Mouse (Mus musculus): ENCODE data around the gene Ugp2. TPM values are rescaled to one million over a fixed set of nuclear protein-coding genes. Genes with fewer than 3 reads are reported as not detected.

Ugp2 gene
- polyA plus RNA-seq, 1 experiment from 2014 or later = 82.2 TPM

GRCm38 (mm10) chr11:21325781-21326180 lies 45.2 kb downstream of the Ugp2 start:
- 97% methylated on average over 5 of the region's 5 CpGs for WGBS
- Histone ChIP-seq H3K9me3 (ENCODE audit: control insufficient read depth, low read depth, low read length) (no peaks in the 10 kb centered on the region), H3K9ac (replicated peaks; ENCODE audit: low read depth, low read length) (no peak overlapping the region), H3K27me3 (ENCODE audit: control insufficient read depth, insufficient read depth, low read length) (no peaks in the 10 kb centered on the region), H3K4me3 (ENCODE audit: low read depth, low read length) (no peak overlapping the region), H3K36me3 (ENCODE audit: control insufficient read depth, insufficient read depth, low read length) (peaks cover 46% of the 10 kb centered on the region), H3K4me1 (ENCODE audit: control insufficient read depth, insufficient read depth, low read length) (no peaks in the 10 kb centered on the region), H3K27ac (ENCODE audit: low read length) (no peak overlapping the region), H3K4me2 (replicated peaks; ENCODE audit: low read depth, low read length) (no peak overlapping the region)
- no peak for ATAC-seq (ENCODE audit: insufficient number of reproducible peaks, insufficient read depth, low FRiP score, low read depth)

- peaks cover 34% of the 10 kb centered on the region for H3K36me3 ChIP-seq (ENCODE audit: control insufficient read depth, insufficient read depth, low read length)
- H3K4me3 ChIP-seq (ENCODE audit: low read depth, low read length) = no peak overlapping the region
- no peak overlapping the region for H3K4me2 ChIP-seq (replicated peaks; ENCODE audit: low read depth, low read length)
- no peak overlapping the region for H3K27ac ChIP-seq (ENCODE audit: low read length)
- 84% methylated on average over 3 of the region's 3 CpGs for WGBS
- no peak overlapping the region for H3K9ac ChIP-seq (replicated peaks; ENCODE audit: low read depth, low read length)
- H3K27me3 ChIP-seq (ENCODE audit: control insufficient read depth, insufficient read depth, low read length) = no peaks in the 10 kb centered on the region
- ATAC-seq (ENCODE audit: insufficient number of reproducible peaks, insufficient read depth, low FRiP score, low read depth) = no peak
- no peaks in the 10 kb centered on the region for H3K9me3 ChIP-seq (ENCODE audit: control insufficient read depth, low read depth, low read length)
- H3K4me1 ChIP-seq (ENCODE audit: control insufficient read depth, insufficient read depth, low read length) = no peaks in the 10 kb centered on the region
Measured at GRCm38 (mm10) chr11:21322349-21322748, 48.7 kb downstream of the Ugp2 start.

GRCm38 (mm10) chr11:21321577-21321976 lies 49.4 kb downstream of the Ugp2 start:
- no peak overlapping the region for H3K4me3 ChIP-seq (ENCODE audit: low read depth, low read length)
- H3K4me1 ChIP-seq (ENCODE audit: control insufficient read depth, insufficient read depth, low read length) = no peaks in the 10 kb centered on the region
- no peaks in the 10 kb centered on the region for H3K9me3 ChIP-seq (ENCODE audit: control insufficient read depth, low read depth, low read length)
- H3K4me2 ChIP-seq (replicated peaks; ENCODE audit: low read depth, low read length) = no peak overlapping the region
- ATAC-seq (ENCODE audit: insufficient number of reproducible peaks, insufficient read depth, low FRiP score, low read depth) = no peak
- H3K9ac ChIP-seq (replicated peaks; ENCODE audit: low read depth, low read length) = no peak overlapping the region
- peaks cover 34% of the 10 kb centered on the region for H3K36me3 ChIP-seq (ENCODE audit: control insufficient read depth, insufficient read depth, low read length)
- no peak overlapping the region for H3K27ac ChIP-seq (ENCODE audit: low read length)
- H3K27me3 ChIP-seq (ENCODE audit: control insufficient read depth, insufficient read depth, low read length) = no peaks in the 10 kb centered on the region
- 57% methylated on average over 3 of the region's 3 CpGs for WGBS

- 68% methylated on average over 9 of the region's 9 CpGs for WGBS
- Histone ChIP-seq H3K9ac (replicated peaks; ENCODE audit: low read depth, low read length) (no peak overlapping the region), H3K27me3 (ENCODE audit: control insufficient read depth, insufficient read depth, low read length) (no peaks in the 10 kb centered on the region), H3K36me3 (ENCODE audit: control insufficient read depth, insufficient read depth, low read length) (peaks cover 13% of the 10 kb centered on the region), H3K4me1 (ENCODE audit: control insufficient read depth, insufficient read depth, low read length) (no peaks in the 10 kb centered on the region), H3K4me3 (ENCODE audit: low read depth, low read length) (no peak overlapping the region), H3K9me3 (ENCODE audit: control insufficient read depth, low read depth, low read length) (no peaks in the 10 kb centered on the region), H3K27ac (ENCODE audit: low read length) (no peak overlapping the region), H3K4me2 (replicated peaks; ENCODE audit: low read depth, low read length) (no peak overlapping the region)
- no peak for ATAC-seq (ENCODE audit: insufficient number of reproducible peaks, insufficient read depth, low FRiP score, low read depth)
Measured at GRCm38 (mm10) chr11:21313922-21314657, 56.9 kb downstream of the Ugp2 start.

GRCm38 (mm10) chr11:21309516-21309915 lies 61.5 kb downstream of the Ugp2 start:
- no peak overlapping the region for H3K4me2 ChIP-seq (replicated peaks; ENCODE audit: low read depth, low read length)
- peaks cover 15% of the 10 kb centered on the region for H3K36me3 ChIP-seq (ENCODE audit: control insufficient read depth, insufficient read depth, low read length)
- H3K9ac ChIP-seq (replicated peaks; ENCODE audit: low read depth, low read length) = no peak overlapping the region
- H3K27ac ChIP-seq (ENCODE audit: low read length) = no peak overlapping the region
- ATAC-seq (ENCODE audit: insufficient number of reproducible peaks, insufficient read depth, low FRiP score, low read depth) = no peak
- no peaks in the 10 kb centered on the region for H3K27me3 ChIP-seq (ENCODE audit: control insufficient read depth, insufficient read depth, low read length)
- no peaks in the 10 kb centered on the region for H3K4me1 ChIP-seq (ENCODE audit: control insufficient read depth, insufficient read depth, low read length)
- WGBS = 58% methylated on average over 6 of the region's 6 CpGs
- H3K9me3 ChIP-seq (ENCODE audit: control insufficient read depth, low read depth, low read length) = no peaks in the 10 kb centered on the region
- H3K4me3 ChIP-seq (ENCODE audit: low read depth, low read length) = no peak overlapping the region

GRCm38 (mm10) chr11:21308119-21308518 lies 62.9 kb downstream of the Ugp2 start:
- Histone ChIP-seq H3K4me3 (ENCODE audit: low read depth, low read length) (no peak overlapping the region), H3K9me3 (ENCODE audit: control insufficient read depth, low read depth, low read length) (no peaks in the 10 kb centered on the region), H3K4me1 (ENCODE audit: control insufficient read depth, insufficient read depth, low read length) (no peaks in the 10 kb centered on the region), H3K27me3 (ENCODE audit: control insufficient read depth, insufficient read depth, low read length) (no peaks in the 10 kb centered on the region), H3K4me2 (replicated peaks; ENCODE audit: low read depth, low read length) (no peak overlapping the region), H3K9ac (replicated peaks; ENCODE audit: low read depth, low read length) (no peak overlapping the region), H3K36me3 (ENCODE audit: control insufficient read depth, insufficient read depth, low read length) (peaks cover 14% of the 10 kb centered on the region), H3K27ac (ENCODE audit: low read length) (no peak overlapping the region)
- ATAC-seq (ENCODE audit: insufficient number of reproducible peaks, insufficient read depth, low FRiP score, low read depth) = no peak
- WGBS = 92% methylated on average over 5 of the region's 5 CpGs

GRCm38 (mm10) chr11:21307078-21307668 lies 63.8 kb downstream of the Ugp2 start:
- 76% methylated on average over 5 of the region's 5 CpGs for WGBS
- Histone ChIP-seq H3K4me3 (ENCODE audit: low read depth, low read length) (no peak overlapping the region), H3K4me1 (ENCODE audit: control insufficient read depth, insufficient read depth, low read length) (no peaks in the 10 kb centered on the region), H3K4me2 (replicated peaks; ENCODE audit: low read depth, low read length) (no peak overlapping the region), H3K9me3 (ENCODE audit: control insufficient read depth, low read depth, low read length) (no peaks in the 10 kb centered on the region), H3K9ac (replicated peaks; ENCODE audit: low read depth, low read length) (no peak overlapping the region), H3K27ac (ENCODE audit: low read length) (no peak overlapping the region), H3K36me3 (ENCODE audit: control insufficient read depth, insufficient read depth, low read length) (peaks cover 13% of the 10 kb centered on the region), H3K27me3 (ENCODE audit: control insufficient read depth, insufficient read depth, low read length) (no peaks in the 10 kb centered on the region)
- no peak for ATAC-seq (ENCODE audit: insufficient number of reproducible peaks, insufficient read depth, low FRiP score, low read depth)

- Histone ChIP-seq H3K36me3 (ENCODE audit: control insufficient read depth, insufficient read depth, low read length) (peaks cover 18% of the 10 kb centered on the region), H3K9ac (replicated peaks; ENCODE audit: low read depth, low read length) (no peak overlapping the region), H3K4me3 (ENCODE audit: low read depth, low read length) (no peak overlapping the region), H3K4me2 (replicated peaks; ENCODE audit: low read depth, low read length) (no peak overlapping the region), H3K4me1 (ENCODE audit: control insufficient read depth, insufficient read depth, low read length) (no peaks in the 10 kb centered on the region), H3K27ac (ENCODE audit: low read length) (no peak overlapping the region), H3K9me3 (ENCODE audit: control insufficient read depth, low read depth, low read length) (no peaks in the 10 kb centered on the region), H3K27me3 (ENCODE audit: control insufficient read depth, insufficient read depth, low read length) (no peaks in the 10 kb centered on the region)
- ATAC-seq (ENCODE audit: insufficient number of reproducible peaks, insufficient read depth, low FRiP score, low read depth) = no peak
- 78% methylated on average over 3 of the region's 3 CpGs for WGBS
Measured at GRCm38 (mm10) chr11:21303619-21304018, 67.4 kb downstream of the Ugp2 start.
